Mouse (Mus musculus): ENCODE results near the gene Phactr2. TPM values are rescaled to one million over a fixed set of nuclear protein-coding genes. Genes with fewer than 3 reads are reported as not detected.

Gene Phactr2
- polyA plus RNA-seq, 1 experiment = 2.3 TPM

- TF ChIP-seq FLI1 (IDR thresholded peaks at IDR 0.05; ENCODE audit: low read length) (no peak), GATA1 (IDR thresholded peaks at IDR 0.05; ENCODE audit: borderline replicate concordance, low read length) (no peak)
- peak overlapping the region; percentile 12 for H3K4me3 ChIP-seq (replicated peaks)
- H3K9me3 ChIP-seq = no peaks in the 10 kb centered on the region
- no peaks in the 10 kb centered on the region for H3K27me3 ChIP-seq (replicated peaks)
- H3K4me1 ChIP-seq = peaks cover 22% of the 10 kb centered on the region
- H3K36me3 ChIP-seq (replicated peaks; ENCODE audit: low read length) = peaks cover 5% of the 10 kb centered on the region
Measured at GRCm38 (mm10) chr10:13170739-13171448, 303.3 kb downstream of the Phactr2 start.

- TF ChIP-seq GATA1 (IDR thresholded peaks at IDR 0.05; ENCODE audit: borderline replicate concordance, low read length) (no peak), FLI1 (IDR thresholded peaks at IDR 0.05; ENCODE audit: low read length) (no peak)
- H3K27me3 ChIP-seq (replicated peaks) = no peaks in the 10 kb centered on the region
- peaks cover 13% of the 10 kb centered on the region for H3K9me3 ChIP-seq
- peaks cover 22% of the 10 kb centered on the region for H3K4me1 ChIP-seq
- no peaks in the 10 kb centered on the region for H3K36me3 ChIP-seq (replicated peaks; ENCODE audit: low read length)
- no peak overlapping the region for H3K4me3 ChIP-seq (replicated peaks)
Measured at GRCm38 (mm10) chr10:13168461-13168860, 305.8 kb downstream of the Phactr2 start.

- no peak for TF ChIP-seq FLI1 (IDR thresholded peaks at IDR 0.05; ENCODE audit: low read length)
- TF ChIP-seq GATA1 (IDR thresholded peaks at IDR 0.05; ENCODE audit: borderline replicate concordance, low read length) = no peak
- no peaks in the 10 kb centered on the region for H3K4me1 ChIP-seq
- no peaks in the 10 kb centered on the region for H3K36me3 ChIP-seq (replicated peaks; ENCODE audit: low read length)
- H3K4me3 ChIP-seq (replicated peaks) = no peak overlapping the region
- H3K27me3 ChIP-seq (replicated peaks) = no peaks in the 10 kb centered on the region
- peaks cover 17% of the 10 kb centered on the region for H3K9me3 ChIP-seq
Measured at GRCm38 (mm10) chr10:13162031-13162430, 312.2 kb downstream of the Phactr2 start.

- TF ChIP-seq GATA1 (IDR thresholded peaks at IDR 0.05; ENCODE audit: borderline replicate concordance, low read length) = no peak
- Histone ChIP-seq H3K36me3 (replicated peaks; ENCODE audit: low read length) (no peaks in the 10 kb centered on the region), H3K4me1 (no peaks in the 10 kb centered on the region), H3K9me3 (peaks cover 17% of the 10 kb centered on the region), H3K27me3 (replicated peaks) (no peaks in the 10 kb centered on the region), H3K4me3 (replicated peaks) (no peak overlapping the region)
Measured at GRCm38 (mm10) chr10:13160913-13161312, 313.3 kb downstream of the Phactr2 start.

Other genes starting within 250 kb of the Phactr2 start
- gene Fuca2, start 25.1 kb upstream of the Phactr2 start, polyA plus RNA-seq (2012; ENCODE audit: insufficient read depth, low replicate concordance) = 5.2 TPM in 1 of 2 replicates, not detected in the other
- 1.3 TPM in 1 of 2 replicates, not detected in the other for gene Adat2, start 78.5 kb upstream of the Phactr2 start, polyA plus RNA-seq (2012; ENCODE audit: insufficient read depth, low replicate concordance)
- gene Pex3, start 78.7 kb upstream of the Phactr2 start, polyA plus RNA-seq (2012; ENCODE audit: insufficient read depth, low replicate concordance) = 3.0 and 7.9 TPM in 2 replicates

All from megakaryocyte, embryonic 14.5 days (primary cell).